Mouse (Mus musculus) kidney, adult 9 months (tissue): ENCODE measurements around the gene Lars2.

Experiments used
- DNase-seq: peaks from one replicate; pipeline ENCODE4 v3.0.0; 2022

Lars2 gene

GRCm38 (mm10) chr9:123394856-123395255, 28.1 kb downstream of the Lars2 start:
- no peak for DNase-seq

DNA sequence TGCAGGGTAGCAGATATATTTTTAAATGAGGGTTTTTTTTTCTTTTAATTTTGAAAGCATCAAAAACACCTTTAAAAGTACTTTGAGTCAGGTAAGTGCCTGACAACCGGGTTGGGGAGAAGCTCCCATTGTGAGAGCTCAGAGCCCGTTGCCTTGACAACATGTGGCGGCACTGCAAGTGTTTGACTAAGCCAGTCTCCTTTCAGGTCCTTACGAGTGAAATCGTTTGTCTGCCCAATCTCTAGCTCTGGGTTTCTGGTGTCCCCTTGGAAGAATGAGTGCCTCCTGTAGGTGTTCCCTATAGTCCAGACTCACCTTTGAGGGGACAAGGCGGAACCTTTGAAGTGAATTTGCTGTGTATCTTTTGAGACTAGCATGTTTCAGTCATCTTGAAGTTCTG, 31.0 kb downstream of the Lars2 start:
- no peak for DNase-seq

GRCm38 (mm10) chr9:123402215-123402614, 35.5 kb downstream of the Lars2 start:
- no peak for DNase-seq

DNA sequence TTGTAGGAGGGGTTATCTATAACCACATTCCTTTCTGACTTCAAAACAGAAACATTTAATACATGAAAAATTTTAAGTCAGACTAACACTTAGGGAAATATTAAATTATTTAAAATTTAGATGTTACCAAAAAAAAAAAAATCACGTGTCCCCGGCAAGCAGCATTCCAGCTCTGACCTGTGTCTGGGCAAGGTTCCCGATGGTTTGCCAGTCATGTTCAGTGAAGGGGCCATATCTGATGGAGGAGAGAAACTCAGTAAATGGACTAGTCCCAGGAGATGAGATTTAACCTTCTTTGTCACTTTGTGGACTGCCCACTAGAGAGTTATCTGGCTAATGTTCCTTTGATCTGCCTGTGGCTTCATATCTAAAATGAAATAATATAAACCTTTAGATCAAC, 36.3 kb downstream of the Lars2 start:
- no peak for DNase-seq

GRCm38 (mm10) chr9:123405231-123405630, 38.5 kb downstream of the Lars2 start:
- DNase-seq, result no peak

DNA sequence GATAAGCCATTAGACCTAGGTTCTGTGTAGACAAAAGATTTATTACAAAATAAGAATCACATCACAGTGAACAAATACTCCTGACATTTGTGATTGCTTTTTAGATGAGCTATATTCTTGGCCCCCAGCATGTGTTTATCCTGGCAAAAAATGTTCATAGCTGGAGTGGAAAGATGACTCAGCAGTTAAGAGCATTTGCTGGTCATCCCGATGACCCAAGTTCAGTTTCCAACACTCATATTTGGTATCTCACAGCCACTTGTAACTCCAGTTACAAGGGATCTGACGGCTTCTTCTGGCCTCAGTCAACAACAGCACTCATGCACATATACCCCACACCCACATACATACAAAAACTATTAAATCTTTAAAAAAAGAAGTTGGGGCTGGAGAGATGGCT, 42.0 kb downstream of the Lars2 start:
- DNase-seq, result no peak

DNA sequence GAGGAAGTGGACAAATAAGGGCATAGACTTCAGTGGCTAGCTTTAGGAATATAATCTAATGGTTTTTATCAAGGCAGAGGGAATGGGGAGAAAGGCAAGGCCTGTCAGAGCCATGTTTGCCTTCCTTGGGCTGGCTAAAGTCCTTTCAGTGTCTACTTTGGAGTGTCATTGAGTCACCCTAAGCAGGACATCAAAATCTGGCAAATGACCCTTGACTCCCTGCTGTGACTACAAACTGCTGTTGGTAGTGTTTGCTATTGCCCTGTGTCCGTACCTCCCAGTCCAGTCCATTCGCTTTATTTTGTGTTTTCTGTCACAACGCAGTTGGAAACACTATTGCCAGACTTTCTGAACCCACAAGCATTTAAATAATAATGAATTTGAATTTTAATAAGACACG, 63.1 kb downstream of the Lars2 start:
- no peak for DNase-seq

DNA sequence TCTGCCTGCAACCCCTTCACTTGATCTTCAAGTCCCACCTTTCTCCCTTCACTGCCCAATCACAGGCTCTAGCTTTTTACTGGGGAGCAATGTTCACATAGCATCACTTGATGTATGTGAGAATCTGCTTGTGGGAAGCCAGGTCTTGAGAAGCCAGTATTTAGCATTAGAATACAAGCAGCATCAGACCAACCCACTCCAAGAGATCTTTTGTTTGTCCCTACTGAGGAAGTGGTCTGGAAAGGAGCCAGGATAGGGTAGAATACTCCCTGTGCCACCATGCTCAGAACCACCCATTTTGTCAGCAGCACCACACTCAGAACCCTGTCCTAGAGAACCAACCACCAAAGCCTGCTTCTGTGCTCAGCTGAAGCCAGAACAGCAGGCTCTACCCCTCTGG, 64.2 kb downstream of the Lars2 start:
- no peak for DNase-seq

GRCm38 (mm10) chr9:123438223-123438622, 71.5 kb downstream of the Lars2 start:
- DNase-seq, result no peak

DNA sequence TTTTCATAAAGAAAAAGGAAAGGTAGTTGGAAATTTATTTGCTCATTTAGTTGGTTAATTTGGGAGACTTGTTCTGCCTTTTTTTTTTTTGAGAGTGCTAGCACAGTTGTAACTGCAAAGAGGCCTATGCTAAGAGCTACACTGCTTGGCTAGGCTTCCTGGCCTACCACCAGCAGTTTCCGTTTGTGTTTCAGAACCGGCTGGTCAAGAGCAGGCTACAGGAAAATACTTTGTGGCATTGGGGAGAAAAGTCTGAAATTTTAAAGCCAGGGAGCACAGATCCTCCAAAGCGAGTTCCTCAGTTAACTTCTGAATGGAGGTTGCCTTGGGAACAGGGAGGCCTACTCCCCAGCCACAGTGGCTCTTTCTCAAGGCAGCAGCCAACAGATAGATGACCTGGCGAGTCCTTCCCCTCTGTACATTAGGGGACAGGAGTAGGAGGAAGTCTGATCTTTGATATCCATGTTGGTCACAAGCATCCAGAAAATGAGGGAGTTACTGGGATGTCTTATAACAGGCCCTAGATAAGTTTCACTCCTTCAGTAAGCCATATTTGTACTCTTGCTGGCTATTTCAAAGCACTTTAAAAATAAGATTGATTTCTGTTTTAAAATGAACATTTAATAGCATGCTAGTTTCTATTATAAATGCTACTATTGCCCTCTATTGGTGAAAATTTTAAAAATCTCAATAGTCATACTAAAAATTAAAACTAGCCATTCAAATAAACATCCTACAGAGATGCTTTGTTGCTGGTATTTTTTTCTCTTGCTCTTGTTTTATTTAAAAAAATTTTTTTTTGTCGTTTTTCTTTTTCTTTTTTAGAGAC, 73.7 kb downstream of the Lars2 start:
- no peak for DNase-seq

DNA sequence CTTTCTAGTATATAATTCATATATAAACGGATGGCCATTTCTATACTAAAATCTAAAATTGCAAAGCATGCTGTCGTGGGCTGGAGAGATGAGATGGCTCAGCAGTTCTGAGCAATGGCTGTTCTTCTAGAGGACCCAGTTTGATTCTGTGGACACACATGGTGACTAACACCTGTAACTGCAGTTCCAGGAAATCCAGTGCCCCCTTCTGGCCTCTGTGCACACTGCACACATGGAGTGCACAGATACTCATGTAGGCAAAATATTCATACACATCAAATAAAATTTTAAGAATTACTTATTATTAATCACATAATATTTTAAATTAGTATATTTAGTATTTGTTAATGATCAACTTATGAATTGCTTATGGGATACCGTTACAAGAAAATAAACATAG, 80.4 kb downstream of the Lars2 start:
- peak; percentile 35 for DNase-seq

GRCm38 (mm10) chr9:123448594-123448993, 81.9 kb downstream of the Lars2 start:
- DNase-seq, result no peak

- DNase-seq, result peak; percentile 70
Observed at GRCm38 (mm10) chr9:123450174-123450573, 83.4 kb downstream of the Lars2 start.

DNA sequence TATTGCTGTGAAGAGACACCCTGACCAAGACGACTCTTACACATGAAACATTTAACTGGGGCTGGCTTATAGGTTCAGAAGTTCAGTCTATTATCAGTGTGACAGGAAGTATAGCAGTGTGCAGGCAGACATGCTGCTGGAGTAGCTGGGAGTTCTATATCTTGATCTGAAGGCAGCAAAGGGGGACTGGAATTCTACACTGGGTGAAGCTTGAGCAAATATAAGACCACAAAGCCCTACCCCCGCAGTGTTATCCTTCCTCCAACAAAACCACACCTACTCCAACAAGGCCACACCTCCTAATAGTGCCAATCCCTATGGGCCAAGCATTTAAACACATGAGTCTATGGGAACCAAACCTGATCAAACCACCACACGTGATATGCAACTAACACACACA, 85.0 kb downstream of the Lars2 start:
- DNase-seq, result no peak

- peak; percentile 56 for DNase-seq
Observed at GRCm38 (mm10) chr9:123456634-123457602, 90.2 kb downstream of the Lars2 start.

- peak; percentile 43 for DNase-seq
Observed at GRCm38 (mm10) chr9:123457603-123458002, 90.9 kb downstream of the Lars2 start.

- DNase-seq, result no peak
Observed at GRCm38 (mm10) chr9:123467141-123467620, 100.5 kb downstream of the Lars2 start.

- DNase-seq, result no peak
Observed at GRCm38 (mm10) chr9:123468406-123469085, 101.8 kb downstream of the Lars2 start.

GRCm38 (mm10) chr9:123469087-123469486, 102.4 kb downstream of the Lars2 start:
- DNase-seq, result no peak

DNA sequence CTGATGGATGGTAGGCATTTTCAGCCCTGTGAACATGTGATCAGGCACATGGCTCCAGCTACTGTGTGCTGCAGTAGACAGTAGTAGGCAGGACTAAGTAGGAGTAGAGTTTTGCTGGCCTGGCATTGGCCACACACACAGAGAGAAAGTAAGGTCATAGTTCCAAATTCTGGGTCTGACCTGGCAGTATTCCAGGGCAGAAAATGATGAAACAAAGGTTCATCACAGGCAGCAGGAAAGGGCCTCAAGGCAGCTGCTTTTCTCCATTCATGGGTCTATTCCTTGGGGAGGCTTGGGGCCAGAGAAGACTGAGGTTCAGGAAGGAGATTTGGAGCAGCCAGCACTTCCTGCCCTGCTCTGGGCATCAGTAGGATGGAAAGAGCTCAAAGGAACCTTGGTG, 106.7 kb downstream of the Lars2 start:
- DNase-seq, result peak; percentile 80

GRCm38 (mm10) chr9:123475569-123475968, 108.8 kb downstream of the Lars2 start:
- no peak for DNase-seq

- peak; percentile 51 for DNase-seq
Observed at GRCm38 (mm10) chr9:123478031-123478585, 111.4 kb downstream of the Lars2 start.
